Mouse (Mus musculus) brain, embryonic 14.5 days (tissue): ENCODE results near the gene Tpo.

Experiments
- CTCF ChIP-seq: fragments of 200-500 bp; IDR thresholded peaks from 2 replicates; pipeline ENCODE4 v1.5.1; 2012; ENCODE audit warnings: inconsistent platforms, mild to moderate bottlenecking, moderate library complexity, borderline replicate concordance; ENCODE audit not compliant: insufficient read depth, insufficient read length; ENCODE audit errors: extremely low read depth
- POLR2A ChIP-seq: fragments of 200-500 bp; IDR thresholded peaks from 2 replicates; pipeline ENCODE4 v1.6.1; 2012; ENCODE audit warnings: mild to moderate bottlenecking, inconsistent platforms, borderline replicate concordance; ENCODE audit not compliant: poor library complexity, insufficient read depth, insufficient read length, severe bottlenecking; ENCODE audit errors: extremely low read depth

- no peak for TF ChIP-seq POLR2A
- no peak for TF ChIP-seq CTCF
These were observed 104.6 kb downstream of the Tpo start for GRCm38 (mm10) chr12:30027721-30028340.
